Mouse (Mus musculus) embryonic fibroblast, embryonic 13.5 days (primary cell): ENCODE data around the gene H6pd.

Experiments
- CTCF ChIP-seq: IDR thresholded peaks from 2 replicates; pipeline ENCODE4 v1.5.1; 2011; ENCODE audit warnings: mild to moderate bottlenecking, control low read depth, low read length, moderate library complexity, borderline replicate concordance; ENCODE audit not compliant: insufficient read depth
- POLR2A ChIP-seq: IDR thresholded peaks from 2 replicates; pipeline ENCODE4 v1.6.1; 2011; ENCODE audit warnings: low read depth, mild to moderate bottlenecking, control low read depth, low read length, moderate library complexity

GRCm38 (mm10) chr4:149997999-149998398 lies 10.8 kb downstream of the H6pd start:
- TF ChIP-seq CTCF, result no peak
- TF ChIP-seq POLR2A, result no peak
